9 mouse cellular contexts compared by ENCODE assay signal in genomic region chr19:5636036-5636570, GRCm38 (mm10). TPM values are rescaled to one million over a fixed set of nuclear protein-coding genes. Genes with fewer than 3 reads are reported as not detected.
DNase-seq lines count a peak whose midpoint lies in the region; ATAC-seq and TF ChIP-seq lines count a peak whose summit lies in the region.
"Had no signal": no experiment of that assay in that cellular context is flagged by ENCODE, and none has a peak within 500 bp of the region (broad histone marks: within the 10 kb centered on the region; RNA-seq: fewer than 3 reads in every experiment).

No protein-coding gene starts in this region.

- 77% methylated on average over 7 of the region's 7 CpGs for WGBS in intestine, embryonic 15.5 days
- WGBS in intestine, embryonic 16.5 days: 75% methylated on average over 7 of the region's 7 CpGs
- 60% methylated on average over 7 of the region's 7 CpGs for WGBS in liver, embryonic 13.5 days (ENCODE audit: insufficient replicate concordance)

- no peak overlapping the region for H3K9ac ChIP-seq in intestine, embryonic 15.5 days
- H3K9ac ChIP-seq in intestine, embryonic 16.5 days (ENCODE audit: low read depth, low read length): no peak overlapping the region
- peak overlapping the region; percentile 81 for H3K9ac ChIP-seq in ES-Bruce4 (ENCODE audit: low read depth, poor library complexity, severe bottlenecking)
- no peak overlapping the region; the same call in 1 of the 2 replicates for H3K9ac ChIP-seq in liver, embryonic 13.5 days

- no peak overlapping the region for H3K4me3 ChIP-seq in intestine, embryonic 15.5 days (replicated peaks)
- H3K4me3 ChIP-seq in intestine, embryonic 16.5 days (ENCODE audit: low read length): no peak overlapping the region; the same call in 1 of the 2 replicates
- peak overlapping the region; percentile 11 for H3K4me3 ChIP-seq in C2C12 (ENCODE audit: insufficient read depth, poor library complexity, severe bottlenecking)
- H3K4me3 ChIP-seq in ES-Bruce4 (ENCODE audit: low read depth, low read length): no peak overlapping the region
- no peak overlapping the region for H3K4me3 ChIP-seq in liver, embryonic 13.5 days (replicated peaks)

- TF ChIP-seq CTCF in C2C12 (IDR thresholded peaks at IDR 0.05; ENCODE audit: control insufficient read depth, insufficient read depth, insufficient read length): no peak
- TF ChIP-seq CTCF in ES-Bruce4 (IDR thresholded peaks at IDR 0.05; ENCODE audit: low read depth, low read length): no peak

- no peaks in the 10 kb centered on the region for H3K27me3 ChIP-seq in intestine, embryonic 15.5 days (replicated peaks)
- no peaks in the 10 kb centered on the region for H3K27me3 ChIP-seq in intestine, embryonic 16.5 days (replicated peaks; ENCODE audit: control insufficient read depth, insufficient read depth, low read length)
- H3K27me3 ChIP-seq in C2C12 (ENCODE audit: control insufficient read depth, insufficient read depth, insufficient read length) (no peaks in the 10 kb centered on the region), ES-Bruce4 (ENCODE audit: control insufficient read depth, insufficient read depth, low read length, poor library complexity, severe bottlenecking) (no peaks in the 10 kb centered on the region)
- H3K27me3 ChIP-seq in liver, embryonic 13.5 days: no peaks in the 10 kb centered on the region
- H3K27me3 ChIP-seq: limb, embryonic 12.5 days had no signal

- H3K4me1 ChIP-seq in intestine, embryonic 15.5 days (replicated peaks): peaks cover 19% of the 10 kb centered on the region
- H3K4me1 ChIP-seq in intestine, embryonic 16.5 days (ENCODE audit: control insufficient read depth, insufficient read depth, low read length): peaks cover 21% of the 10 kb centered on the region
- peaks cover 2% of the 10 kb centered on the region for H3K4me1 ChIP-seq in ES-Bruce4 (ENCODE audit: control insufficient read depth, insufficient read depth, low read length)
- H3K4me1 ChIP-seq in liver, embryonic 13.5 days (replicated peaks): peaks cover 48% of the 10 kb centered on the region

- H3K79me3 ChIP-seq in C2C12 (ENCODE audit: low read depth): peaks cover 12% of the 10 kb centered on the region

- peaks cover 28% of the 10 kb centered on the region for H3K79me2 ChIP-seq in C2C12 (ENCODE audit: control insufficient read depth, insufficient read depth)

- no peak for TF ChIP-seq POLR2A in ES-Bruce4 (IDR thresholded peaks at IDR 0.05; ENCODE audit: insufficient read depth, low read length)

- H3K27ac ChIP-seq in intestine, embryonic 15.5 days: no peak overlapping the region
- no peak overlapping the region for H3K27ac ChIP-seq in intestine, embryonic 16.5 days (ENCODE audit: low read length)
- no peak overlapping the region for H3K27ac ChIP-seq in ES-Bruce4 (ENCODE audit: insufficient read depth, low read length)
- H3K27ac ChIP-seq in liver, embryonic 13.5 days: no peak overlapping the region

- H3K4me2 ChIP-seq in intestine, embryonic 15.5 days (replicated peaks): peak overlapping the region; percentile 91; the same call in 1 of the 2 replicates
- no peak overlapping the region for H3K4me2 ChIP-seq in intestine, embryonic 16.5 days (ENCODE audit: low read depth, low read length)
- H3K4me2 ChIP-seq in liver, embryonic 13.5 days: peak overlapping the region; percentile 93

- no peak overlapping the region for H3ac ChIP-seq in C2C12 (ENCODE audit: control insufficient read depth, insufficient read length, low read depth)

- no peaks in the 10 kb centered on the region for H3K9me3 ChIP-seq in intestine, embryonic 15.5 days
- no peaks in the 10 kb centered on the region for H3K9me3 ChIP-seq in intestine, embryonic 16.5 days (ENCODE audit: control insufficient read depth, low read length)
- H3K9me3 ChIP-seq in ES-Bruce4 (replicated peaks; ENCODE audit: control insufficient read depth, insufficient read depth, low read length, poor library complexity, severe bottlenecking): no peaks in the 10 kb centered on the region
- no peaks in the 10 kb centered on the region for H3K9me3 ChIP-seq in liver, embryonic 13.5 days (replicated peaks)
- H3K9me3 ChIP-seq: limb, embryonic 12.5 days had no signal

- TF ChIP-seq EP300 in ES-Bruce4 (IDR thresholded peaks at IDR 0.05; ENCODE audit: insufficient read depth, low read depth, low read length): no peak

- ATAC-seq in intestine, embryonic 15.5 days: no peak
- ATAC-seq in intestine, embryonic 16.5 days: no peak
- no peak for ATAC-seq in liver, embryonic 13.5 days (ENCODE audit: low read depth)
- ATAC-seq in activated CD4-positive, CD25-positive, alpha-beta regulatory T cell, adult 4 months: no peak

- DNase-seq in liver, embryonic 13.5 days: no peak
- no peak for DNase-seq in layer of hippocampus, adult 8-10 months (ENCODE audit: low spot score in 2 of 2)
- DNase-seq in cerebellum, adult 11-12 months: no peak

- peaks cover 17% of the 10 kb centered on the region for H3K36me3 ChIP-seq in intestine, embryonic 15.5 days
- H3K36me3 ChIP-seq in intestine, embryonic 16.5 days (ENCODE audit: control insufficient read depth, insufficient read depth, low read length): peaks cover 5% of the 10 kb centered on the region
- H3K36me3 ChIP-seq in C2C12 (ENCODE audit: control insufficient read depth, insufficient read depth) (peaks cover 25% of the 10 kb centered on the region), ES-Bruce4 (ENCODE audit: control insufficient read depth, insufficient read depth, low read length, poor library complexity, severe bottlenecking) (no peaks in the 10 kb centered on the region)
- H3K36me3 ChIP-seq in liver, embryonic 13.5 days: peaks cover 22% of the 10 kb centered on the region

TF ChIP-seq in C2C12, 6 proteins besides CTCF, POLR2A, EP300 and RAD21 (continues in another document):
- TF ChIP-seq USF1 (IDR thresholded peaks at IDR 0.05; ENCODE audit: low read depth) (no peak), MYOG (IDR thresholded peaks at IDR 0.05; ENCODE audit: control insufficient read depth, extremely low read depth, insufficient read length) (no peak), FOSL1 (IDR thresholded peaks at IDR 0.05; ENCODE audit: insufficient read depth, low read length, poor library complexity, severe bottlenecking) (no peak), CEBPB (IDR thresholded peaks at IDR 0.05; ENCODE audit: low read depth) (no peak), MYOD1 (IDR thresholded peaks at IDR 0.05; ENCODE audit: control insufficient read depth, insufficient read length, low read depth) (no peak)

RNA-seq across cellular contexts. Expression of gene Rela, which starts 1.2 kb away (rescaled TPM):
- polyA plus RNA-seq in intestine, embryonic 15.5 days (2015; fragmentation: Nextera tagmentation; extraction: Ambion mirVana): 43.0 and 43.3 TPM in 2 replicates
- 43.2 and 43.9 TPM in 2 replicates for polyA plus RNA-seq in intestine, embryonic 16.5 days (2015; fragmentation: Nextera tagmentation; extraction: Ambion mirVana)
- polyA plus RNA-seq in C2C12 (2012; fragmentation: generic; extraction: Trizol) (56.5 TPM), ES-Bruce4 (2011; ENCODE audit: insufficient read depth, insufficient read length, low read depth, missing spikeins) (28.5 and 32.9 TPM in 2 replicates)
- 24.5 and 28.8 TPM in 2 replicates for polyA plus RNA-seq in liver, embryonic 13.5 days (2015; fragmentation: Nextera tagmentation; extraction: Ambion mirVana)
- polyA plus RNA-seq in activated CD4-positive, CD25-positive, alpha-beta regulatory T cell, adult 4 months (2017; shearing (Covaris generic)): 100 to 1,000 TPM in 1 of 2 experiments, 10 to 100 TPM in 1; 96.1 to 107 TPM
- total RNA-seq in layer of hippocampus, adult 8-10 months (2022): 10 to 100 TPM; 18.8 to 32.7 (median 23.7) TPM

RNA-seq across cellular contexts. Expression of gene Kat5, which starts 26.1 kb away (rescaled TPM):
- polyA plus RNA-seq in intestine, embryonic 15.5 days (2015; fragmentation: Nextera tagmentation; extraction: Ambion mirVana): 44.1 and 47.3 TPM in 2 replicates
- polyA plus RNA-seq in intestine, embryonic 16.5 days (2015; fragmentation: Nextera tagmentation; extraction: Ambion mirVana): 40.2 and 40.9 TPM in 2 replicates
- polyA plus RNA-seq in C2C12 (2012; fragmentation: generic; extraction: Trizol): 48.4 TPM
- 50.9 and 65.5 TPM in 2 replicates for polyA plus RNA-seq in ES-Bruce4 (2011; ENCODE audit: insufficient read depth, insufficient read length, low read depth, missing spikeins)
- polyA plus RNA-seq in liver, embryonic 13.5 days (2015; fragmentation: Nextera tagmentation; extraction: Ambion mirVana): 21.7 and 23.8 TPM in 2 replicates
- 10 to 100 TPM; 21.9 to 37.3 TPM for polyA plus RNA-seq in activated CD4-positive, CD25-positive, alpha-beta regulatory T cell, adult 4 months (2017; shearing (Covaris generic))
- 100 to 1,000 TPM in 1 of 4 experiments, 10 to 100 TPM in 3; 81.5 to 105 (median 86.9) TPM for total RNA-seq in layer of hippocampus, adult 8-10 months (2022)

RNA-seq across cellular contexts. Expression of gene Sipa1, which starts 27.4 kb away (rescaled TPM):
- 21.5 and 23.8 TPM in 2 replicates for polyA plus RNA-seq in intestine, embryonic 15.5 days (2015; fragmentation: Nextera tagmentation; extraction: Ambion mirVana)
- 15.8 and 20.8 TPM in 2 replicates for polyA plus RNA-seq in intestine, embryonic 16.5 days (2015; fragmentation: Nextera tagmentation; extraction: Ambion mirVana)
- polyA plus RNA-seq in C2C12 (2012; fragmentation: generic; extraction: Trizol) (22.9 TPM), ES-Bruce4 (2011; ENCODE audit: insufficient read depth, insufficient read length, low read depth, missing spikeins) (13.7 and 19.1 TPM in 2 replicates)
- polyA plus RNA-seq in liver, embryonic 13.5 days (2015; fragmentation: Nextera tagmentation; extraction: Ambion mirVana): 23.3 and 24.6 TPM in 2 replicates
- 10 to 100 TPM; 22.3 to 22.4 TPM for polyA plus RNA-seq in activated CD4-positive, CD25-positive, alpha-beta regulatory T cell, adult 4 months (2017; shearing (Covaris generic))
- total RNA-seq in layer of hippocampus, adult 8-10 months (2022): 10 to 100 TPM; 16.2 to 20.4 (median 19.4) TPM

RNA-seq across cellular contexts. Expression of gene Rnaseh2c, which starts 34.4 kb away (rescaled TPM):
- 128 and 149 TPM in 2 replicates for polyA plus RNA-seq in intestine, embryonic 15.5 days (2015; fragmentation: Nextera tagmentation; extraction: Ambion mirVana)
- polyA plus RNA-seq in intestine, embryonic 16.5 days (2015; fragmentation: Nextera tagmentation; extraction: Ambion mirVana): 111 and 131 TPM in 2 replicates
- polyA plus RNA-seq in C2C12 (2012; fragmentation: generic; extraction: Trizol) (77.8 TPM), ES-Bruce4 (2011; ENCODE audit: insufficient read depth, insufficient read length, low read depth, missing spikeins) (47.2 and 56.5 TPM in 2 replicates)
- 164 and 176 TPM in 2 replicates for polyA plus RNA-seq in liver, embryonic 13.5 days (2015; fragmentation: Nextera tagmentation; extraction: Ambion mirVana)
- polyA plus RNA-seq in activated CD4-positive, CD25-positive, alpha-beta regulatory T cell, adult 4 months (2017; shearing (Covaris generic)): 10 to 100 TPM; 65.1 to 70.2 TPM
- total RNA-seq in layer of hippocampus, adult 8-10 months (2022): 10 to 100 TPM; 58.8 to 96.9 (median 78.2) TPM

RNA-seq across cellular contexts. Expression of gene Map3k11, which starts 52.4 kb away (rescaled TPM):
- polyA plus RNA-seq in intestine, embryonic 15.5 days (2015; fragmentation: Nextera tagmentation; extraction: Ambion mirVana): 33.7 and 36.3 TPM in 2 replicates
- polyA plus RNA-seq in intestine, embryonic 16.5 days (2015; fragmentation: Nextera tagmentation; extraction: Ambion mirVana): 28.7 and 33.7 TPM in 2 replicates
- polyA plus RNA-seq in C2C12 (2012; fragmentation: generic; extraction: Trizol) (24.2 TPM), ES-Bruce4 (2011; ENCODE audit: insufficient read depth, insufficient read length, low read depth, missing spikeins) (25.8 and 27.8 TPM in 2 replicates)
- polyA plus RNA-seq in liver, embryonic 13.5 days (2015; fragmentation: Nextera tagmentation; extraction: Ambion mirVana): 13.8 and 15.9 TPM in 2 replicates
- 1 to 10 TPM; 7.8 to 9.2 TPM for polyA plus RNA-seq in activated CD4-positive, CD25-positive, alpha-beta regulatory T cell, adult 4 months (2017; shearing (Covaris generic))
- total RNA-seq in layer of hippocampus, adult 8-10 months (2022): 10 to 100 TPM; 16.9 to 21.3 (median 18.7) TPM
